Mouse (Mus musculus) erythroblast, embryonic 14.5 days (primary cell): ENCODE results near the gene Tldc2.

Source experiments
- GATA1 ChIP-seq: IDR thresholded peaks from 2 replicates; pipeline ENCODE4 v1.6.1; 2012; ENCODE audit warnings: low read length, inconsistent platforms, mixed read lengths
- TAL1 ChIP-seq: IDR thresholded peaks from 3 replicates; pipeline ENCODE4 v1.6.1; 2012; ENCODE audit warnings: low read length, inconsistent platforms, mixed read lengths

DNA sequence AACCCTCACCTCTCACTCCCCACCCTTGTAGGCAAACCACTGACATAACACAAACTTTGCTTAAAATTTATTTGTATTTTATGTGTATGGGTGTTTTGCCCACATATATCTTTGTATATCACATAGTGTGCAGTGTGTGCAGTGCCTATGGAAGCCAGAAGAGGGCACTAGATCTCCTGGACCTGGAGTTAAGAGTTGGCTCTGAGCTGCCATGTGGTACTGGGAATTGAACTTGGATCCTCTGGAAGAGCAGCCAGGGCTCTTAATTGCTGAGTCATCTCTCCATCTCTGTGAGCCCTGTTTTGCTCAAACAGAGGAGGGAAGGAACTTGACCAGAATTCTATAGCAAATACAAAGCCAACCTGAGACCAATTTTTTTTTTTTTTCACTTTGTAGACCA, 42.9 kb upstream of the Tldc2 start:
- TF ChIP-seq TAL1 (no peak), GATA1 (no peak)
